Mouse (Mus musculus): ENCODE data around the gene Rnf150.

The Rnf150 gene

DNA sequence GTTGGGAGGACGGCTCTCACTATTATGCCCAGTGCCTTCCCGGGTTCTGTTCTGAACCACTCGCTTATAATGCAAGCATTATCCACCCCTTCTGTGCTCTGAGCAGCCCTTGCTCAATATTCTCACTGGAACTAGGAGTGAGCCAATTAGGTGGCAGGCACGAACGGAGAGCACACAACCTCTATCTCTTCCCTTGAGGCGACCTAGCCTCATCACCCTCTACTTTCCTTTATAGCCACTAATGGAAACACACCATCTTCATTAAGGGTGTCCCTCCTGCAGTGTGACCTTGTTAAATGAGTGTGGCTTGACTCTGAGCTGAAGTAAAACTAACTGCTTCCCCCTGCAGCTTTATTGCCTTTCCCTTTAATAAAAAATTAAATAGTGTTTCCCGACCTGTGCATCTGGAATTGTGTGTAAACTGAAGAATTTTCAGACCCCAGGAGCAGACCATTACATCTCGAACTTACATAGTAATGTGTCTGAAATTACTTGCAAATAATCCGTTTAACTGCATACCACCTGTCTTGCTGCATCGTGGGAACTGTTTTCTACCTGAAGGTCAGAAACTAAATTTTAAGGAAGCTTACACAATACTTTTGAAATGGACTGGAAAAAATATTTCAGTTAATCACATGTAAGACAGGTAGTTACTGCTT is 26.0 kb downstream of the Rnf150 start:
- no peak for DNase-seq (ENCODE audit: low spot score)

DNA sequence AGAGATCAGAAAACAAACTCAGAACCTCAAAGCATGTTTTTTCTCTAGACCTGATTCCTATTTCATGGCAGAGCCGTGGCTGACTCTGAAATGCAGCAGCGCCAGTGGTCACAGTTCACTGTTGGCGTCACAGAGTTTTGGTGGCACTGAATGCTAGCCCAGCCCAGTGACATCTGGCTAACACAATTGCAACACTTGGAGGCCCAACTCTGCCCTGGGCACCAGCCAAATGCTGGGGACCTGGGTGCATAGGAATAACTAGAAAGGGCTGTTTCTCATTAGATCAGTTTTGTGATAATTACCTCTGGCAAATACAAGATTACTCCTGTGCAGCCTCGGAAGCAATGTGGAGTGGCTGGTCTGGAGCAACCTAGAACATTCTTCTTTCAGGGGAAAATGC is 31.9 kb downstream of the Rnf150 start:
- DNase-seq (ENCODE audit: low spot score): peak; percentile 28

DNA sequence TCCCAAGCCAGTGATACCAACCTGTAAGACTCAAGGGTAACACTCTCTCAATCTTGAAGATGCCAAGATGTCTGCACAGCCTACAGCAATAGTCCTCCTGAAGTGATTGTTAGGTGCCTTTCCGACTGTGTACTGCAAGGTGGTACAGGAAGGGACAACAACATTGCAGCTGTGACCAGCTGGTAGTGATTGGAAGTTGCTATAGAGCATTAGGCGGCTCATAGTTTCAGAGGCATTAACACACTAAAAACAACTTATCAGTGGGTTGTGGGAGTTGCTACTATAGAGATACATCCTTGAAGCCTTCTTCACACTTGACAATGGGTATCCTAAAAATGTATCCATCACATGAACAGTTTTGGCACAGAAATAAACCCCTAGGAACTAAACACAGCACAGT is 33.6 kb downstream of the Rnf150 start:
- no peak for DNase-seq (ENCODE audit: low spot score)

DNA sequence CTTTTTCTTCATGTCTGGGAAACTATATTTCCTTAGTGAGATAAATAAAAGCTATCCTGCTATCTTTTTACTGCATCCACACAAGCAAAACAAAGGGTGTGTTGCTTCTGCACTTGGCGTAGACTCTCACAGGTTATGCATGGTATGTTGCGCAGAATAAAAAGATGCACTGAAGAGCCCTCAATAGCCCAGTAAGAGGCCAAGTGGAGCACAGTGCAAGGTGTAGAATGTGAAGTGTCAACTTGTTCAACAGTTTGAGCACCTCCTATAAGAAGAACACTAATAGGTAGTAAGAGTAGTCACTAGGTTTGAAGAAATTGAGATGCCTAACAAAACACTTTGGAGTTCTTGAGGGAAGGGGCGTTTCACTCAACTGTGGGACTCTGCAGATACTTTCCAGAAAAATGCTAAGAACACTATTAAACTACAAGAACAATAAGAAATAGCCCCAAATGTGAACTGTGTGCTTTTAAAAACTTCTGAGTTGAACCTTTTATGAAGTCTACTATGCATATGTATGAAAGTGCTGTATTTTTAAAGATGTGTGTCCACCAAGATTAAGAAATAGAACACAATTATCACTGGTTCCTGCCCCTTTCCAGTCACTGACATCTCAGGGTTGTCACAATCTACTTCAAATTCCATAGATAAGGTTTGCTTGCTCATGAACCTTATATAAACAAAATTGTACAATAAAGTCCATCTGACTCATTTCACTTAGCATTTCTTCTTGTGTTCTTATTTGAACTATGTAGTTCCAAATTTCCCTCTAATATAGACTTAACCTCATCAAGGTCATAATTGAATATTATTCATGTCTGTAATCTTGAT is 34.7 kb downstream of the Rnf150 start:
- no peak for DNase-seq (ENCODE audit: low spot score)

DNA sequence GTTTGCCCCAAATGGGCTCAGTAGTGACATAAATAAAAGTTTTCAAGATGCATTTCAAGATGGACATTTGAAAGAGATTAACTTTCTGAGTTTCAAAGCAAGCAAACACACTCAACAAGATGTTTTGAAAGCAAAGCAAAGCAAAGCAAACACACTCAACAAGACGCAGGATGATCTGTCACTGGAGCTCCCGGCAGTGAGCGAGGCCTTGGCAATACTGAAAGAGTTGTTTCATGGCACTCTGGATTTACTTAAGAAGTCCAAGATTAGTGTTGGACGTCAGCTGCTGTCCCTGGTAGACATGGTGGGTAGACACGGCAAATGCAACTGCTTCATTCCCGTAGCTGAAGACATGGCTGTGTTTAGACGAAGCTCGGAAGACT is 35.3 kb downstream of the Rnf150 start:
- no peak for DNase-seq (ENCODE audit: low spot score)

DNA sequence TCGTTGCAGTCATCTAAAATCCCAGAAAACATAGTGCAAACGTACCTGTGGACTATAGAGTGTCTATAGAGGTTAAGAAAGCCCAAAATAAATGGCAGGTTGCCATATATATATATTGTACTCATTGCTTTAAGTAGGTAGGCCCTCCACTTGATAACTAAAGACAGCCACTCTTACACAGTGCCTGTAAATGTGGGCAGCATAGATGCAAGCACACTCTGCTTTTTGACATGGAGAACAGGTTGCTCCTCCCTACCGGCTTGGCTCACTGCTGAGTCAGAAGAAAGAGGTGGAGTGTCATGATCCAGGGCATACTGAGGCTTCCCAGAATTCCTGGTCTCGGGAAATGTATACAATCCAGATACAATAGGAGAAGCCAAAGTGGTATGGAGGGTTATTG is 37.8 kb downstream of the Rnf150 start:
- no peak for DNase-seq (ENCODE audit: low spot score)

DNA sequence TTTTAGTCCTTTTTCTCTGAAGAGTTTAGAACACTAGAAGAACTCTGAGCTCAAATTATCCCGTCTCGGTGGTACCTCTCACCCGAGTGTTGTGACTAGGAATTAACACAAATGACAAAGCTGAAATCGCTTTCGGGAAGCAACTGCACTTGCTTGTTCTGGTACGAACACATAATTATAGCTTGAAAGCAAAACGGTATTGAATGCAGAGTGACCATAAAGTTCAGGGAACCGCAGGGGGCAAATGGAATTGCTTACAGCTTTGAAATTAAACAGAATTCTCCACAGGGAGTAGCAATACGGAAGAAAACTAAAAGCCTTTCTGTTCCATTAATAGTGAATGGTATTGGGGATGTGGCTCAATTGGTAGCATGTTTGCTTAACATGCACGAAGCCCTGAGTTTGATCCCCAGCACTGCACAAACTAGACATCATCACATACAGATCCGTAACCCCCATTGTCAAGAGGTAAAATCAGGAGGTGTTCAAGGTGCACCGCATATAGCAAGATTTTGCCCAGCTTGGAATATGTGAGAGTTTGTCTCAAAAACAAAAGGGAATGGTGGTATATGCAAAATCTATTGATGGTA is 38.5 kb downstream of the Rnf150 start:
- DNase-seq (ENCODE audit: low spot score): no peak

DNA sequence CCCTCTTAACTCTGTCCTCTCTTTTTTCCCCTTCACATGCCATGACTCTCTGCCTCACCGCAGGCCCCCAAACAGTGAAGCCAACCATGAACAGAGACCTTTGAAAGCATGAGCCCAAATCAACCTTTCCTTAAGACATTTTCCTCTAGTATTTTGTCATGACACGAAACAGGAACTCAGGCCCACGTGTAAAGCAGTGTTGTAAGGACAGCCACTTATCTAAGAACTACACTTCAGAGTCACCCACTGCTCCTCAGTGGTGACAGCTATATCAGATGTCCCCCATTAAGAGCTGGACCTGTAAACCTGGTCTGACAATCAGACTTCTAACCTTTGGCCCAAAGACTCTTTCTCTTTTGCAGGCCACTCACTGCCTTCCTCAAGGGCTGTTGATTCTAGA is 40.3 kb downstream of the Rnf150 start:
- DNase-seq (ENCODE audit: low spot score): no peak

DNA sequence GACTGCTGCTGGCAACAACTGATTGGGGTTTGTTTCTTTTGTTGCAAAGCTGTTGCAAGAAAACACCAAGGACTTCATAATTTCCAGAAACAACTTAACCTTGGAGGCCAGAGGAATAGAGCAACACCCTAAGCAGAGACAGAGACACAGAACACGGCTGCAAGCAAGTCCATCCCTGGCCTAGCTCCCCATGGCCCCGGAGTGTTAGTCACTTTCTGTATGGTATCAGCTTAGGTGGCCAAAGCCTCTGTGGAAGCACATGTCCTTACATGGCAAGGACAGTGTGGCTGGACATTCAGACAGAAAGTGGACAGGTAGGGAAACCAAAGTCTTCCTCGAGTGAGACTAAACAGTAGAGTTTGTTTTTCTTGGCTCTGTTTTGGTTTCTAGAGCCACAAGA is 44.1 kb downstream of the Rnf150 start:
- no peak for DNase-seq (ENCODE audit: low spot score)

DNA sequence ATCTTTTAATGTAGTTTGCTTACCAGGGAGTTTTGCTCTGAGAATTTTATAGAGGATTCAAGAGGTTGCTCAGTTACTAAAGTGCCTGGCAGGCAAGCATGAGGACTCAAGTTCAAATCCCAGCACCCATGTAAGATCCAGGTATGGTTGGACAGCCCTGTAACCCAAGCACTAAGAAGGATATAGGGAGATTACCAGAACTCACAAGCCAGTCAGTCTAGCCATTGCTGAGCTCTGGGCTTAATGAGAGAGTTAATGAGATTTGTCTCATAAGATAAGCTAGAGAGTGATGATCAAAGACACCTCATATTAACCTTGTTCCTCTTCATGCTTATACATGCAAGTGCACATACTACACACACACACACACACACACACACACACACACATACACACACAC is 48.3 kb downstream of the Rnf150 start:
- no peak for DNase-seq (ENCODE audit: low spot score)

DNA sequence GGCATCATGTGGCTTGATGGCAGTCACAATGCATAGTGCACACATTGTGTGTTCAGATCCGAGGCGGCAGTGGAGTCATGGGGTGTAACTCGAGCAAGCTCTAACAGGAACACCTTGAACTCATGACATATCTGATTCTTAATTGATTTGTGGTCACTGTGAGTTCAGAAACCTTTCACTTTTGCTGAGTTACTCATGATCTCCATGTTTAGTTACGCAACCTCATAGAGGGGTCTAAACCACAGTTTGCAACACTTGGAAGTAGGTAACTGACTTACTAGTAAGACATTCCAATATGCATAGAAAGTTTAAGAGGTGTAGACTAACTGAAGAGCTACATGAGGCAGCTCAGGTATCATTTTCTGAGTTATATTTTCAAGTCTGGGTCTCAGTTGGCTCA is 49.1 kb downstream of the Rnf150 start:
- no peak for DNase-seq (ENCODE audit: low spot score)

DNA sequence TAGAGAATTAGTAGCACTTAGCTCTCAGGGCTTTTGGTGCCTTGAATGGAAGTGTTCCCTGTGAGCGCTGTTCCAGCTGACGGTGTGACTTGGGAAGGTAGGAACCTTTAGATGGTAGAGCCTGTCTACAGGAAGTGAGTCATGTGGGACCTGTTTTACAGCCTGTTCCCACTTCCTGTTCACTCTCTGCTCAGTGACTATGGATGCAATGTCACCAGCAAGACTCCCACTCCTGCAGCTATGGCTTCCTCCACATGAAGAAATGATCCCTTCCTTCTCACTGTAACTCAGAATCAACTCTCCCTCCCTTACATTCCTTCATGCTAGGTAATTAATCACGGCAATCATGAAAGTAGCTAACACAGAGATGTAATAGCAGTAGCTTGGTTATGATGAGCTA is 51.4 kb downstream of the Rnf150 start:
- no peak for DNase-seq (ENCODE audit: low spot score)

DNA sequence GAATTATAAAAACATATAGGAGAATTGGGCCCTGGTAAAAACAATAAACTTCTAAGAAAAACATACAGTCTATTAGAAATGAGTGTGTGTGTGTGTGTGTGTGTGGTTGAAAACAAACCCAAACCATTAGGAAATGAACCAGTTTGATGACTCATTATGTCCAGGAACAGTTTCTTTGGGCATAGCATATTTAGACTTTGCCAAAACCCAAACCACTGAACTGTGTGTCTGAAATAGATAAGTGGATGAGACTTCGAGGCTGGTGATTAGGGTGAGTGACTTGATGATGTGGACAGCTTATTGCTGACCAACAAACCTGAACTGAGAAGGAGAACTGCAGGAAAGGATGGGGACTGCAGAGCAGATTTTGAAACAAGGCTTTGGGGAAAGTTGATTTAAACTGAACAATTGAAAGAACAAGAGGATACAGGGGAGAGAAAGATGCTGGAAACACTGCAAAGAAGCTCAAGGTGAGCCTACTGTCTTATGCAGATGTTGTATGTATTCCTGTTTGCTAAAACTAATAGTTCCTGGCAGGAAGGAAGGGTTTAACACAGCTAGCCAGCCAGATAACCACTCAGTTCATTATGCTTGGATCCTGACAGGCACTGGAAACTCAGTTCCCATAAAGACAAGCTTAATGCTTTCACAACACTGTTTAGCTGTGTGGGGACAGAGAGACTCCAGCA is 53.8 kb downstream of the Rnf150 start:
- no peak for DNase-seq (ENCODE audit: low spot score)

DNA sequence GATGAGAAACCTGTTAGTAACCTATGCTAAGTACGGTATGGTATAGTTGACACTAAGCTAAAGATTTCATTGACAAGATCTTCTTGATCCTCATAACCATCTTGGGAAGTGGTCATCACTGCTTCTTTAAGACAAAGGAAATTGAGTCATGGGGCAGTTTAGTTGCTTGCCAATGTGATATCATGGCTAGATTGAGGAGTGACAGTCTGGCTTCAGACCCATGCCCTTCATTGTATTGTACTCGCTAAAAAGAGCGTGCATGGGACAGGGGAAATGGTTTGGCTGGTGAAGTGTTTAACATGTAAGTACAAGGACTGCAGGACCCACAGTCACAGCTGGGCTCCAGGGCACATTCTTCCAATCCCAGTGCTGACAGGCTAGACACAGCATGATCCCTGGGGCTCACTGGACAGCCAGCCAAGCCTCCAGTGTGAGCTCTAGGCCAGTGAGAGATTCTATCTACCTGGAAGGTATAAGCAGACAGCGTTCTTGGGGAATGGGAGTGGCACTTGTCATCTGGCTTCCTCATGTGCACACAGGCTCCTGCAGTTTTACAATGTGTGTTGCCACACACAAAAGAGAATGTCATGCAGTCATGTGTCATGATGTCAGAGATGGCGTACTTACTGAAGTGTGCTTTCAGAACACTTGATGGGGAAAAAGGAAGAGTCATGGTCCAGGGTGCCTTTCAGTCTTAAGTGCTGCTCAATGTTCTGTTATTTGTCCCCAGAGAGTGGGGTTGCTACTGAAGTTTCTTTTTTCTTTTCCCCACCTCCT is 54.6 kb downstream of the Rnf150 start:
- DNase-seq (ENCODE audit: low spot score): no peak

DNA sequence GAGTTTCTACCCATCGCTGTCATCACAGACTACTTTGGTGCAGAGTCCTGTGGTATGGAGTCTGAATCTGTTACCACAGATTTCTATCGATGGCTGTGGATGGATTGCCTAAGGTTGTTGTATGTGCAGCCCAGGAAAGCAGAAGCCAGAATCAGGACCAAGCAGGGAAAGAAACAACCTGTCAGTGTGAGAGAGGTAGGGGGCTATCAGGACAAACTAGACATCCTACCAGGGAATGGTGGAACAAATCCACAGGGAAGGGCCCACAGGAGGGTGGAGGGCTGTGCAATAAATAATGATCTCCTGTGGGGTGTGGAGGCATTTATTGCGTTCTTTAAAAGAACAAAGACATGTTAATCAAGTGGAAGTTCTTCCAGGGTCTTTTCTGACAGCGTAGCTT is 56.5 kb downstream of the Rnf150 start:
- no peak for DNase-seq (ENCODE audit: low spot score)

DNA sequence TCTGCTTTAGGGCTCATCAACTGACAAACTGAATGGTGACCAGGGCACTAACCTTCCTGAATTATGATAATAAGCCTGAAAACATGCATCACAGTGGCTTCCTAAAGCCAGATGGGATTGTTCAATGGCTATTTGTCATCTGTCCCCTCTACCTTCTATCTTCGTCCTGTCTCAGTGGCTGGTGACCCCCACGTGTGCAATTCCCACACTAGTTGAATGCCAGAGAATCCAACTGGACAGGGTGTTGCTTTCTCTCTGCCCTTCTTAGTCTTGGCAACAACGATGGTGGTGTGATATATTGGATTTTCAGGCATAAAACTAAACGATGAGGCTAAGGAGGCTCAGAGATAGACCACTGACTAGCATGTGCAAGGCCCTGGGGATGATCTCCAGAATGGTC is 57.0 kb downstream of the Rnf150 start:
- no peak for DNase-seq (ENCODE audit: low spot score)

DNA sequence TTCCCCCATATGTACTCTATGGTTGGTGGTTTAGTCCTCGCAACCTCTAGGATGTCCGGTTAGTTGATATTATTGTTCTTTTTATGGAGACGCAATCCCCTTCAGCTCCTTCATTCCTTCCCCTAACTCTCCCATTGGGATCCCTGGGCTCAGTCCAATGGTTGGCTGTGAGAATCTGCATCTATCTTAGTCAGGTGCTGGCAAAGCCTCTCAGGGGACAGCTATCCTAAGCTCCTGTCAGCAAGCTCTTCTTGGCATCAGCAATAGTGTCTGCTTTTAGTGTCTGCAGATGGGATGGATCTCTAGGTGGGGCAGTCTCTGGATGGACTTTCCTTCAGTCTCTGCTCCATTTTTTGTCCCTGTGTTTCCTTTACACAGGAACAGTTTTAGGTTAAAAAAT is 62.1 kb downstream of the Rnf150 start:
- DNase-seq (ENCODE audit: low spot score): no peak

DNA sequence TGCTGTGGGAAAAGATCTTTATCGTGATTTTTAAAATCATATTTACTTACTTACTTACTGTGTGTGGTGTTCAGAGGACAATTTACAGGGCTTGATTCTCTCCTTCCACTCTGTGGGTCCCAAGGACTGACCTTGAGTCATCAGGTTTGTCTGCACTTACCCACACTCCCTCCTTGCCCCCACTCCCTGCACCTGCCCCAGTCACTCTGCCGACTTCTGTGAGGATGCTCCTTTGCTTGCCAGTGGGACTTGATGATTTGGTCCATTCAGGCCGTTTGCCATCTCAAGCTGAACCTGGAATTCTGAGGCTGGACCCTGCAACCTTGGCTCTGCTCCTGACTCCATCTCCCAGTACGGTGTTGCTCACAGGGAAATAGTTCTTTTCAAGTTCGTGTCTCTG is 63.4 kb downstream of the Rnf150 start:
- DNase-seq (ENCODE audit: low spot score): no peak

DNA sequence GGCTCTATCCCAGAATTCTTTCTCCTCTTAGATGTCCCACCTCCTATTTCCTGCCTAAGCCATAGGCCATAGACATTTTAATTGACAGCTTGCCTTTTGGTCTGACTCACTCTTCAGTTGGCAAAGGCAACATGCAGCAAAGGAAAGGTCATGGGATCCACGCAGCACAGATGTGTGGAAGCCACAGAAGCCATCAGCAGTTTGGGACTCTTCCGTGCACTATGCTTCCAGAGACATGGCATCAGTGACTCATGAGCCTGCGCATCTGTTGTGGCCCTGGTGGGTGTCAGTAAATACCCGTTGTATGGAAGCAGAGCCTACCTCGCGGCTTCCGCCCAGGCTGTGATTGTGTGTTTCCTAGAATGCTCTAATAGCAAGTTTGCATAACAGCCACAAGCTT is 68.4 kb downstream of the Rnf150 start:
- no peak for DNase-seq (ENCODE audit: low spot score)

DNA sequence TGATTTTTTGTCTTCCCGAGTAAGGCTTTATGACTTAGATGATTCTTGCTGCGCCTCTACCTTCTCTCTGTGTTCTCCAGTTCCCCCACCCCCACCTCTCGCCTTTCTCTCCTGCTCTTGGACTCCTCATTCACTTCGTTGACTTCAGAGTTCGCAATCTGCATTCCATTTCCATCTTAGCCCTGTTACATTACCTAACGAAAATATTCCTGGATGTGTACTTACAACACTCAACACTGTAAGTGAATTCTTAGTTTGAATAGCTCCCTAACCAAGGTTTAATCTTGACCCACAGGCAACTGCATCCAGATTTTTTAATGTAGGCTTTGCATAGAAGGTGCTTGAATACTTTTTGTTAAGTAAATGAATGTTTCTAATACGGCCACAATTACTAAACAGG is 73.0 kb downstream of the Rnf150 start:
- DNase-seq (ENCODE audit: low spot score): no peak

DNA sequence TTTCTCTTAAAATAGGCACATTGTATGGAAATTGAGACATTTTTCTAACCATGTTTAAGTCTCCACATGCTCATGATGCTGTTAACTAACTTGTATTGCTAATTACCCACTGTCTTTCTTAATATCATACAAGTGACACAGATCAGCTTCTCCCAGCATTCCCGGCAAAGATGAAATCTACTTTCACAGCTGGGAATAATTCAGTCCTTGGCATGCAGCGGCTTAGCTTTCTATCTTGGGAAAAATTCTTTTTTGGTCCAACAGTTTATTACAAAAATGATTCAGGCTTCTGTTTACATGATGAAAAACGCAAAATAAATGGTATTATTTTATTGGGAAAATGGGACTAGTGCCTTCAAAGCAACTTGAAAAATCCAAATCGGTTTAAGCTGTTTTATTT is 73.7 kb downstream of the Rnf150 start:
- DNase-seq (ENCODE audit: low spot score): no peak

DNA sequence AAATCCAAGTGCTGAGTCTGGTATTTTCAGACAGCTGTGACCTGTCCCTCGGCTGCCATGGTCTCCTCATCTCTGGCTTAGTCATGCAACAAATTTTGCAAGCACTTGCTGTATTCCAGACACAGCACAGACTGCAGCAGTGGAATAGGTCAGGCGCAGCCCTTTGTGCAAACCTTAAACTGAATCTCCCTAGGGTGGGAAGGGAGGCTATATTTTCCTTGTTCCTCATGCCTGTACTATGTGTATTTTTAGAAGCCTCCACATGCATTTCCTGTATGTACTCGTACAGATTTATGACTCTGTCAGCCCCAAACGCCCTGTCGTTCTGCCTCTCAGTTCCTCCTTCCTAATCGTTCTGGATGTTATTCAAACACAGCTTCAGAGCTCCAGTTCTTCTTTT is 76.8 kb downstream of the Rnf150 start:
- peak; percentile 56 for DNase-seq (ENCODE audit: low spot score)

Data from urinary bladder, postnatal 14 days (tissue).